Mouse (Mus musculus): Measurements from ENCODE around the gene Fmnl3.

DNA sequence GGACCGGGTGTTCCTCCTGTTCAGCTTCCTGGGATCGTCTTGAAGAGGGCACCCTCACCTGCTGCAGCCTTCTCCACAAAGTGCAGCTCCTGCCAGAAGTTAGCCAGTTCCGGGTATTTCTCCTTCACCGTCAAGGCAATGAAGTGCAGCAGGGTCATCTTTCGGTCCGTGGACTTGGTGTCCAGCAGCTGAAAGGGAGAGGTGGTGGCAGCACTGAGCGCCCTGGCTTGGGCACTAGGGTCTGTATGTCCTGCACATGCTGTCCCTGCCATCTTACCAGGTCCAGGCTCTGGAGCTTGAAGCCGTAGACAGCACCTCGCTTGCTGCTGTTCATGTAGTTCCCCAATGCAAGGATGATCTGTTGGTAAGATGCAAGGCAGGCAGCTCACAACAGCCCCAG, 49.3 kb downstream of the Fmnl3 start:
- TF ChIP-seq CTCF (IDR thresholded peaks at IDR 0.05; ENCODE audit: low read depth, low read length) (no peak), TAL1 (conservative IDR thresholded peaks at IDR 0.05; ENCODE audit: low read depth, low read length) (no peak)
